Mouse (Mus musculus) stomach, postnatal 0 days (tissue): ENCODE measurements around the gene Rdh14. TPM values are rescaled to one million over a fixed set of nuclear protein-coding genes. Genes with fewer than 3 reads are reported as not detected.

Experiments used
- ATAC-seq: fragments of 200-750 bp; cut with Nextera tagmentation; 2 replicates; pipeline ENCODE4 v1.8.0; 2017; ENCODE audit not compliant: low FRiP score, low TSS enrichment
- DNase-seq: peaks from one replicate; pipeline ENCODE4 v3.0.0-alpha.2; 2016; ENCODE audit warnings: low spot score
- H3K27ac ChIP-seq: fragments of 300-500 bp; sonication (generic); replicated peaks from 2 replicates; pipeline ENCODE4 v1.5.1; 2014; ENCODE audit warnings: mild to moderate bottlenecking, control low read depth
- H3K27me3 ChIP-seq: fragments of 300-500 bp; sonication (generic); 2 replicates; pipeline ENCODE4 v1.6.1; 2014; ENCODE audit warnings: low read length; ENCODE audit not compliant: control insufficient read depth, insufficient read depth
- H3K36me3 ChIP-seq: fragments of 300-500 bp; sonication (generic); 2 replicates; pipeline ENCODE4 v1.6.1; 2014; ENCODE audit warnings: low read length, mixed read lengths; ENCODE audit not compliant: control insufficient read depth, insufficient read depth
- H3K4me1 ChIP-seq: fragments of 300-500 bp; sonication (generic); replicated peaks from 2 replicates; pipeline ENCODE4 v1.6.1; 2014; ENCODE audit warnings: antibody characterized with exemption; ENCODE audit not compliant: control insufficient read depth, insufficient read depth
- H3K4me2 ChIP-seq: fragments of 300-500 bp; sonication (generic); replicated peaks from 2 replicates; pipeline ENCODE4 v1.6.1; 2014; ENCODE audit warnings: low read depth, mild to moderate bottlenecking, control low read depth, moderate library complexity
- H3K4me3 ChIP-seq: fragments of 300-500 bp; sonication (generic); 2 replicates; pipeline ENCODE4 v1.5.1; 2014; ENCODE audit warnings: low read depth, low read length, control low read depth
- H3K9ac ChIP-seq: fragments of 300-500 bp; sonication (generic); 2 replicates; pipeline ENCODE4 v1.6.1; 2014; ENCODE audit warnings: mild to moderate bottlenecking, low read length, control low read depth, mixed read lengths
- H3K9me3 ChIP-seq: fragments of 300-500 bp; sonication (generic); 2 replicates; pipeline ENCODE4 v1.6.1; 2016; ENCODE audit warnings: low read length; ENCODE audit not compliant: control insufficient read depth
- CTCF ChIP-seq: IDR thresholded peaks from 2 replicates; pipeline ENCODE4 v1.5.1; 2016; ENCODE audit warnings: antibody characterized with exemption, low read depth, mild to moderate bottlenecking, moderate library complexity
- EP300 ChIP-seq: optimal IDR thresholded peaks from 2 replicates; pipeline ENCODE3; 2016; ENCODE audit warnings: antibody characterized with exemption
- WGBS: fragments of 180-500 bp; shearing (Covaris S2); extraction: QIAGEN DNeasy Blood & Tissue Kit; methylation state at CpG from one replicate; pipeline ENCODE4 v1.1.7; 2014; 5-methylcytosine and 5-hydroxymethylcytosine counted together
- polyA plus RNA-seq: library from polyadenylated mRNA; unstranded; fragments of >200 nt; fragmentation: Nextera tagmentation; extraction: Ambion mirVana; gene quantifications from 2 replicates; pipeline ENCODE4 v1.2.1, GENCODE M21; 2015

Rdh14 gene
- polyA plus RNA-seq, 1 experiment from 2014 or later, result 41.3 TPM

GRCm38 (mm10) chr12:10410511-10411179, 20.1 kb downstream of the Rdh14 start:
- Histone ChIP-seq H3K4me1 (no peaks in the 10 kb centered on the region), H3K4me3 (no peak overlapping the region), H3K27ac (no peak overlapping the region), H3K4me2 (no peak overlapping the region), H3K36me3 (no peaks in the 10 kb centered on the region), H3K9me3 (no peaks in the 10 kb centered on the region), H3K27me3 (no peaks in the 10 kb centered on the region), H3K9ac (no peak overlapping the region)
- ATAC-seq, result no peak
- TF ChIP-seq EP300, result no peak
- no peak for TF ChIP-seq CTCF
- 79% methylated on average over 3 of the region's 3 CpGs for WGBS
- no peak for DNase-seq

DNA sequence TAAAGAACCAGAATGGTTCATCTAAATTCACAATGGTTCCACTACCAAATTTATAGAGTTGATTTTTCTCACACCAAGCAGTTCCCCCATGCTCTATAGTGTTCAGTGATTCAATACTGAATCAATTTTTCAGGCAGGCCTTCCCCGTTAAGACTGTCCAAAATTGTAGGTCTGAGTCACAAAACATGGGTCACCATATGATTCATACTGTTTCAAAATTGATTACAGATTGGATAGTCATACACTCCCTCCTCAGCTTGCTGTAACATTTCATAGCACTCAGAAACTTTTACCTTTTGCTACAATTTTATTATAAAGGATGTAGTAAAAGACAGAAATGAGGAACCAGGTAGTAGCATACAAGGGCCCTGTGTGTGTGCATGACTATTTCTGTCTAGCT, 20.9 kb downstream of the Rdh14 start:
- H3K4me1 ChIP-seq, result no peaks in the 10 kb centered on the region
- H3K4me2 ChIP-seq, result no peak overlapping the region
- WGBS, result 77% methylated on average over 1 of the region's 1 CpGs
- no peaks in the 10 kb centered on the region for H3K27me3 ChIP-seq
- no peak for ATAC-seq
- DNase-seq, result no peak
- no peak overlapping the region for H3K9ac ChIP-seq
- no peak overlapping the region for H3K4me3 ChIP-seq
- no peak overlapping the region for H3K27ac ChIP-seq
- H3K36me3 ChIP-seq, result no peaks in the 10 kb centered on the region
- TF ChIP-seq EP300 (no peak), CTCF (no peak)
- H3K9me3 ChIP-seq, result no peaks in the 10 kb centered on the region

DNA sequence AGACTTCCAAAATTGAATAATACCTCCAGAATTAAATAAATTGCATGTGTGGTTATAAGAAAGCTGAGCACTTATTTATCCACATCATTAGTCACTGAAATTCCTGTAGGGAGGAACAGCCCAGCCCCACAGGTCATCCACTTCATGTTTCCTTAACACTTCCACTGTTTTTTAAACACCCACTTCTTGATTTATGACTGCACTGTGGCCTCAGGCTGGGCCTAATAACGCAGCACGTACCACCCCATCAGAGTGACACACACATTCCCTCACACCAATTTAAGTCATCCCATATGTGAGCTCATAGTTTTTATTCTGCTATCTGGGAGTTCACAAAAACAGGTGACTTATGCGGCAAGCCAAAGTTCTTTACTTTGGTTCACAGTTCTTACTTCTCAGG, 31.8 kb downstream of the Rdh14 start:
- H3K36me3 ChIP-seq, result no peaks in the 10 kb centered on the region
- no peak overlapping the region for H3K4me2 ChIP-seq
- H3K27me3 ChIP-seq, result no peaks in the 10 kb centered on the region
- DNase-seq (no peak), ATAC-seq (no peak)
- 52% methylated on average over 3 of the region's 3 CpGs for WGBS
- H3K9ac ChIP-seq, result no peak overlapping the region
- H3K4me3 ChIP-seq, result no peak overlapping the region
- H3K27ac ChIP-seq, result no peak overlapping the region
- H3K9me3 ChIP-seq, result no peaks in the 10 kb centered on the region
- TF ChIP-seq EP300, result no peak
- no peak for TF ChIP-seq CTCF
- no peaks in the 10 kb centered on the region for H3K4me1 ChIP-seq

- H3K9me3 ChIP-seq, result no peaks in the 10 kb centered on the region
- H3K27ac ChIP-seq, result no peak overlapping the region
- H3K27me3 ChIP-seq, result no peaks in the 10 kb centered on the region
- H3K9ac ChIP-seq, result no peak overlapping the region
- no peak overlapping the region for H3K4me2 ChIP-seq
- TF ChIP-seq EP300 (no peak), CTCF (no peak)
- H3K36me3 ChIP-seq, result no peaks in the 10 kb centered on the region
- DNase-seq (no peak), ATAC-seq (no peak)
- no peaks in the 10 kb centered on the region for H3K4me1 ChIP-seq
- H3K4me3 ChIP-seq, result no peak overlapping the region
- WGBS, result 54% methylated on average over 9 of the region's 9 CpGs
These were observed 35.7 kb downstream of the Rdh14 start for GRCm38 (mm10) chr12:10425982-10426863.

DNA sequence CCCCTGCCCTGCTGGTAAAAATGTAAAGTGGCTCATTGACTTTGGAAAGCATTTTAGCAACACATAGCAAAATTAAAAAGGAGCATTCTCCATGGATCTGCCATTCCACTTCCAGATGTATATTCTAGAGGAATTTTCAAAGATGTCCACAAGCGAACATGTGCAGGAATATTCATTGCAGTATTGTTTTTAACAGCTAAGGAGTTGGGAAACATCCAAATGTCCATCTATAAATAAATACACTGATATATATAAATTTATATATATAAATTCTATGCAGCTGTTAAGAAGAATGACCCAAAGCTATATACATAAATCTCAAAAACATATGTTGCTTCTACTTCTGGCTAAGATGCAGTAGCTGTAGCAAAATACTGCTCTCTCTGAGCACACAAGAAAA, 40.4 kb downstream of the Rdh14 start:
- ATAC-seq (no peak), DNase-seq (no peak)

More for the DNA sequence above, 40.4 kb downstream of the Rdh14 start:
- no peak overlapping the region for H3K4me3 ChIP-seq
- H3K27ac ChIP-seq, result no peak overlapping the region
- H3K4me2 ChIP-seq, result no peak overlapping the region
- no peaks in the 10 kb centered on the region for H3K36me3 ChIP-seq
- no peaks in the 10 kb centered on the region for H3K9me3 ChIP-seq
- WGBS, result 67% methylated on average over 1 of the region's 1 CpGs
- TF ChIP-seq CTCF (no peak), EP300 (no peak)
- no peaks in the 10 kb centered on the region for H3K4me1 ChIP-seq
- H3K9ac ChIP-seq, result no peak overlapping the region
- no peaks in the 10 kb centered on the region for H3K27me3 ChIP-seq
